14 mouse cellular contexts compared by ENCODE assay signal in the genomic region with DNA sequence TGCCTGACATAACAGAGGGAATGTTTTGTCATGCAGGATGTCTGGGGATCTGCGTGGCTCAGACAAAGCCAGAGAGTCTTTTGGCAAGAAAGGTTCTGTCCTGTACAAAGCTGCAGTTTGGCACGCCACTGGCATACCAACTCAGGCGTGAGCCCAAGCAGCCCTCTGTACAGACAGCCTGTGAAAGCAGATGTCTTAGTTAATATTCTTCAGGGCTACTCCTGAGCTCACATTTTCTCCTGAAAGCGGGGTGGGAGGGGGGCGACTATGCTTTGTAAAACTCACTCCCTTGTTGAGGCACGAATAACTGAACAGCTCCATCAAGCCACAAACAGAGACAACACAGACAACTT. TPM values are rescaled to one million over a fixed set of nuclear protein-coding genes. Genes with fewer than 3 reads are reported as not detected.
DNase-seq lines count a peak whose midpoint lies in the region; ATAC-seq and TF ChIP-seq lines count a peak whose summit lies in the region.
"Had no signal": no experiment of that assay in that cellular context is flagged by ENCODE, and none has a peak within 500 bp of the region (broad histone marks: within the 10 kb centered on the region; RNA-seq: fewer than 3 reads in every experiment).

No protein-coding gene starts in this region.

- WGBS in embryonic facial prominence, embryonic 14.5 days: 65% methylated on average over 6 of the region's 6 CpGs
- WGBS in embryonic facial prominence, embryonic 10.5 days: 82% methylated on average over 6 of the region's 6 CpGs
- WGBS in hindbrain, embryonic 12.5 days: 55% methylated on average over 6 of the region's 6 CpGs
- 28% methylated on average over 6 of the region's 6 CpGs for WGBS in midbrain, embryonic 16.5 days
- WGBS in intestine, postnatal 0 days: 82% methylated on average over 6 of the region's 6 CpGs
- 90% methylated on average over 6 of the region's 6 CpGs for WGBS in kidney, embryonic 14.5 days

- ATAC-seq in embryonic facial prominence, embryonic 14.5 days (ENCODE audit: low read depth): peak; percentile 77
- peak; percentile 94 for ATAC-seq in hindbrain, embryonic 12.5 days (ENCODE audit: low FRiP score)
- ATAC-seq in midbrain, embryonic 16.5 days: peak; percentile 96
- no peak for ATAC-seq in intestine, postnatal 0 days
- no peak for ATAC-seq in kidney, embryonic 14.5 days (ENCODE audit: low FRiP score, low TSS enrichment)

- H3K36me3 ChIP-seq in embryonic facial prominence, embryonic 14.5 days (ENCODE audit: control insufficient read depth, insufficient read depth, low read length): no peaks in the 10 kb centered on the region
- H3K36me3 ChIP-seq in embryonic facial prominence, embryonic 10.5 days (replicated peaks): no peaks in the 10 kb centered on the region
- no peaks in the 10 kb centered on the region for H3K36me3 ChIP-seq in hindbrain, embryonic 12.5 days
- no peaks in the 10 kb centered on the region for H3K36me3 ChIP-seq in midbrain, embryonic 16.5 days (ENCODE audit: control insufficient read depth, insufficient read depth, low read length)
- H3K36me3 ChIP-seq in intestine, postnatal 0 days (ENCODE audit: control insufficient read depth, insufficient read depth): no peaks in the 10 kb centered on the region
- no peaks in the 10 kb centered on the region for H3K36me3 ChIP-seq in kidney, embryonic 14.5 days (ENCODE audit: control insufficient read depth, insufficient read depth, low read length)
- H3K36me3 ChIP-seq: limb, embryonic 15.5 days had no signal

- no peaks in the 10 kb centered on the region for H3K27me3 ChIP-seq in embryonic facial prominence, embryonic 14.5 days (replicated peaks; ENCODE audit: control insufficient read depth, insufficient read depth, low read length)
- no peaks in the 10 kb centered on the region for H3K27me3 ChIP-seq in embryonic facial prominence, embryonic 10.5 days (replicated peaks; ENCODE audit: low read depth, poor library complexity, severe bottlenecking)
- H3K27me3 ChIP-seq in hindbrain, embryonic 12.5 days: no peaks in the 10 kb centered on the region
- H3K27me3 ChIP-seq in midbrain, embryonic 16.5 days (ENCODE audit: control insufficient read depth, insufficient read depth, low read depth, low read length): no peaks in the 10 kb centered on the region
- no peaks in the 10 kb centered on the region for H3K27me3 ChIP-seq in intestine, postnatal 0 days (replicated peaks; ENCODE audit: control insufficient read depth, insufficient read depth, low read length)
- H3K27me3 ChIP-seq in kidney, embryonic 14.5 days (ENCODE audit: control insufficient read depth, insufficient read depth, low read length): no peaks in the 10 kb centered on the region
- H3K27me3 ChIP-seq: limb, embryonic 15.5 days had no signal

- no peak overlapping the region for H3K9ac ChIP-seq in embryonic facial prominence, embryonic 14.5 days (ENCODE audit: low read depth, low read length)
- H3K9ac ChIP-seq in hindbrain, embryonic 12.5 days: no peak overlapping the region
- H3K9ac ChIP-seq in midbrain, embryonic 16.5 days (ENCODE audit: low read depth, low read length): no peak overlapping the region
- H3K9ac ChIP-seq in intestine, postnatal 0 days (ENCODE audit: low read depth, low read length): no peak overlapping the region
- no peak overlapping the region for H3K9ac ChIP-seq in kidney, embryonic 14.5 days (ENCODE audit: low read depth, low read length)
- H3K9ac ChIP-seq: limb, embryonic 15.5 days had no signal

- H3K9me3 ChIP-seq in embryonic facial prominence, embryonic 14.5 days (ENCODE audit: control insufficient read depth, low read length): no peaks in the 10 kb centered on the region
- no peaks in the 10 kb centered on the region for H3K9me3 ChIP-seq in embryonic facial prominence, embryonic 10.5 days
- no peaks in the 10 kb centered on the region for H3K9me3 ChIP-seq in hindbrain, embryonic 12.5 days (replicated peaks)
- H3K9me3 ChIP-seq in midbrain, embryonic 16.5 days (replicated peaks; ENCODE audit: control insufficient read depth, low read length, poor library complexity, severe bottlenecking): no peaks in the 10 kb centered on the region
- H3K9me3 ChIP-seq in intestine, postnatal 0 days (ENCODE audit: control insufficient read depth): no peaks in the 10 kb centered on the region
- no peaks in the 10 kb centered on the region for H3K9me3 ChIP-seq in kidney, embryonic 14.5 days (ENCODE audit: control insufficient read depth, low read length)
- H3K9me3 ChIP-seq: limb, embryonic 15.5 days had no signal

- no peaks in the 10 kb centered on the region for H3K4me1 ChIP-seq in embryonic facial prominence, embryonic 14.5 days (ENCODE audit: control insufficient read depth, insufficient read depth, low read length)
- H3K4me1 ChIP-seq in embryonic facial prominence, embryonic 10.5 days: no peaks in the 10 kb centered on the region
- H3K4me1 ChIP-seq in hindbrain, embryonic 12.5 days: peaks cover 9% of the 10 kb centered on the region
- peaks cover 13% of the 10 kb centered on the region for H3K4me1 ChIP-seq in midbrain, embryonic 16.5 days (ENCODE audit: control insufficient read depth, insufficient read depth, low read length)
- no peaks in the 10 kb centered on the region for H3K4me1 ChIP-seq in intestine, postnatal 0 days (replicated peaks; ENCODE audit: control insufficient read depth, insufficient read depth, low read length)
- H3K4me1 ChIP-seq in kidney, embryonic 14.5 days (ENCODE audit: control insufficient read depth, insufficient read depth, low read length): no peaks in the 10 kb centered on the region
- H3K4me1 ChIP-seq: limb, embryonic 15.5 days had no signal

- no peak overlapping the region for H3K4me3 ChIP-seq in embryonic facial prominence, embryonic 14.5 days (ENCODE audit: low read depth, low read length)
- no peak overlapping the region for H3K4me3 ChIP-seq in embryonic facial prominence, embryonic 10.5 days
- no peak overlapping the region for H3K4me3 ChIP-seq in hindbrain, embryonic 12.5 days
- no peak overlapping the region for H3K4me3 ChIP-seq in midbrain, embryonic 16.5 days (ENCODE audit: low read depth, low read length)
- H3K4me3 ChIP-seq in intestine, postnatal 0 days (ENCODE audit: low read depth, low read length): no peak overlapping the region
- no peak overlapping the region for H3K4me3 ChIP-seq in kidney, embryonic 14.5 days (ENCODE audit: low read length)
- H3K4me3 ChIP-seq: limb, embryonic 15.5 days had no signal

- TF ChIP-seq CTCF in intestine, postnatal 0 days (IDR thresholded peaks at IDR 0.05; ENCODE audit: low read depth): no peak

- no peak overlapping the region for H3K27ac ChIP-seq in embryonic facial prominence, embryonic 14.5 days (replicated peaks; ENCODE audit: low read depth, low read length)
- no peak overlapping the region for H3K27ac ChIP-seq in embryonic facial prominence, embryonic 10.5 days (replicated peaks)
- peak overlapping the region; percentile 64 for H3K27ac ChIP-seq in hindbrain, embryonic 12.5 days
- H3K27ac ChIP-seq in midbrain, embryonic 16.5 days (ENCODE audit: low read length): peak overlapping the region; percentile 82
- H3K27ac ChIP-seq in intestine, postnatal 0 days (ENCODE audit: low read depth, low read length): no peak overlapping the region
- no peak overlapping the region for H3K27ac ChIP-seq in kidney, embryonic 14.5 days (ENCODE audit: low read depth, low read length)
- H3K27ac ChIP-seq: limb, embryonic 15.5 days had no signal

- peak; percentile 33 for DNase-seq in embryonic facial prominence, embryonic 14.5 days (ENCODE audit: low spot score)
- DNase-seq in embryonic facial prominence, embryonic 10.5 days (ENCODE audit: low spot score): no peak
- peak; percentile 18 for DNase-seq in ZHBTc4 (ENCODE audit: low read depth, low spot score)
- no peak for DNase-seq in ovary, postnatal 36 days (ENCODE audit: low spot score)
- DNase-seq: adrenal gland, postnatal 10 days; gastrocnemius, postnatal 36 days; heart, postnatal 36 days; lung, postnatal 14 days; thymus, postnatal 4 days had no signal

- H3K4me2 ChIP-seq in embryonic facial prominence, embryonic 14.5 days (ENCODE audit: low read depth, low read length): no peak overlapping the region
- 0 out of 2 replicates have a peak overlapping the region, but pooled peaks have one; percentile 1 for H3K4me2 ChIP-seq in hindbrain, embryonic 12.5 days (replicated peaks)
- peak overlapping the region; percentile 21 for H3K4me2 ChIP-seq in midbrain, embryonic 16.5 days (ENCODE audit: low read length)
- H3K4me2 ChIP-seq in intestine, postnatal 0 days (replicated peaks; ENCODE audit: low read depth): no peak overlapping the region
- no peak overlapping the region for H3K4me2 ChIP-seq in kidney, embryonic 14.5 days (replicated peaks; ENCODE audit: low read depth, low read length)
- H3K4me2 ChIP-seq: limb, embryonic 15.5 days had no signal

RNA-seq across cellular contexts. Expression of a gene that starts 56.3 kb away (rescaled TPM):
- polyA plus RNA-seq in embryonic facial prominence, embryonic 14.5 days (2014; fragmentation: Nextera tagmentation; extraction: Ambion mirVana): 28.0 TPM in 2 replicates
- 34.8 and 37.5 TPM in 2 replicates for polyA plus RNA-seq in embryonic facial prominence, embryonic 10.5 days (2016; fragmentation: Nextera tagmentation; extraction: Ambion mirVana)
- polyA plus RNA-seq in hindbrain, embryonic 12.5 days (2016; fragmentation: Nextera tagmentation; extraction: Ambion mirVana): 40.5 and 42.6 TPM in 2 replicates
- polyA plus RNA-seq in midbrain, embryonic 16.5 days (2015; fragmentation: Nextera tagmentation; extraction: Ambion mirVana): 31.1 and 32.5 TPM in 2 replicates
- polyA plus RNA-seq in intestine, postnatal 0 days (2015; fragmentation: Nextera tagmentation; extraction: Ambion mirVana): 16.6 and 17.0 TPM in 2 replicates
- 37.4 and 40.6 TPM in 2 replicates for polyA plus RNA-seq in kidney, embryonic 14.5 days (2014; fragmentation: Nextera tagmentation; extraction: Ambion mirVana)

RNA-seq across cellular contexts. Expression of a gene that starts 56.3 kb away (rescaled TPM):
- 17.3 and 22.2 TPM in 2 replicates for polyA plus RNA-seq in embryonic facial prominence, embryonic 14.5 days (2014; fragmentation: Nextera tagmentation; extraction: Ambion mirVana)
- polyA plus RNA-seq in embryonic facial prominence, embryonic 10.5 days (2016; fragmentation: Nextera tagmentation; extraction: Ambion mirVana): 42.0 and 44.6 TPM in 2 replicates
- 50.1 and 54.0 TPM in 2 replicates for polyA plus RNA-seq in hindbrain, embryonic 12.5 days (2016; fragmentation: Nextera tagmentation; extraction: Ambion mirVana)
- polyA plus RNA-seq in midbrain, embryonic 16.5 days (2015; fragmentation: Nextera tagmentation; extraction: Ambion mirVana): 19.8 and 23.8 TPM in 2 replicates
- 9.4 and 10.5 TPM in 2 replicates for polyA plus RNA-seq in intestine, postnatal 0 days (2015; fragmentation: Nextera tagmentation; extraction: Ambion mirVana)
- 28.5 and 33.4 TPM in 2 replicates for polyA plus RNA-seq in kidney, embryonic 14.5 days (2014; fragmentation: Nextera tagmentation; extraction: Ambion mirVana)

Comparison
In these comparisons a context has a peak if more than half of its experiments do, and no peak if none do; other contexts are left out.
1. DNase-seq: peak in embryonic facial prominence, embryonic 14.5 days (single experiment) and ZHBTc4 (single experiment); none in embryonic facial prominence, embryonic 10.5 days (single experiment) and ovary, postnatal 36 days (single experiment).
2. ATAC-seq: peak in embryonic facial prominence, embryonic 14.5 days (single experiment), hindbrain, embryonic 12.5 days (single experiment) and midbrain, embryonic 16.5 days (single experiment); none in intestine, postnatal 0 days (single experiment) and kidney, embryonic 14.5 days (single experiment).
3. H3K27ac ChIP-seq: peak in hindbrain, embryonic 12.5 days (single experiment) and midbrain, embryonic 16.5 days (single experiment); none in embryonic facial prominence, embryonic 14.5 days (single experiment), embryonic facial prominence, embryonic 10.5 days (single experiment), intestine, postnatal 0 days (single experiment) and kidney, embryonic 14.5 days (single experiment).
4. H3K4me2 ChIP-seq: peak in hindbrain, embryonic 12.5 days (single experiment) and midbrain, embryonic 16.5 days (single experiment); none in embryonic facial prominence, embryonic 14.5 days (single experiment), intestine, postnatal 0 days (single experiment) and kidney, embryonic 14.5 days (single experiment).